ENCODE assay signal across 22 mouse cellular contexts in genomic region chr9:61393161-61393560, GRCm38 (mm10).
"Had no signal": no experiment of that assay in that cellular context is flagged by ENCODE, and none has a peak within 500 bp of the region (broad histone marks: within the 10 kb centered on the region; RNA-seq: fewer than 3 reads in every experiment).

No protein-coding gene starts in this region.

- H3K4me3 ChIP-seq: heart, embryonic 10.5 days; heart, embryonic 12.5 days; hindbrain, embryonic 13.5 days; hindbrain, embryonic 15.5 days; kidney, embryonic 15.5 days; layer of hippocampus, adult 2 months; limb, embryonic 13.5 days; limb, embryonic 15.5 days; liver, embryonic 12.5 days had no signal

- ATAC-seq: hindbrain, postnatal 0 days; liver, embryonic 12.5 days had no signal

- H3K4me2 ChIP-seq: heart, embryonic 12.5 days; hindbrain, embryonic 13.5 days; hindbrain, embryonic 15.5 days; kidney, embryonic 15.5 days; limb, embryonic 13.5 days; limb, embryonic 15.5 days; liver, embryonic 12.5 days had no signal

- H3K9ac ChIP-seq: heart, embryonic 12.5 days; hindbrain, embryonic 13.5 days; hindbrain, embryonic 15.5 days; kidney, embryonic 15.5 days; limb, embryonic 13.5 days; limb, embryonic 15.5 days; liver, embryonic 12.5 days; liver, embryonic 14.5 days had no signal

- DNase-seq: gastrocnemius, postnatal 14 days; gastrocnemius, postnatal 36 days; heart, adult 18-20 months; heart, postnatal 14 days; heart, postnatal 36 days; kidney, adult 18-20 months; kidney, postnatal 10 days; kidney, postnatal 25 days; kidney, postnatal 4 days; layer of hippocampus, postnatal 36 days; left cerebral cortex, postnatal 4 days had no signal

- H3K9me3 ChIP-seq: heart, embryonic 10.5 days; heart, embryonic 12.5 days; hindbrain, embryonic 13.5 days; hindbrain, embryonic 15.5 days; kidney, embryonic 15.5 days; limb, embryonic 13.5 days; limb, embryonic 15.5 days; liver, embryonic 12.5 days had no signal

- H3K27me3 ChIP-seq: limb, embryonic 13.5 days; limb, embryonic 15.5 days; liver, embryonic 12.5 days had no signal

- H3K27ac ChIP-seq: heart, embryonic 10.5 days; hindbrain, embryonic 13.5 days; hindbrain, embryonic 15.5 days; hindbrain, postnatal 0 days; kidney, embryonic 15.5 days; layer of hippocampus, adult 2 months; limb, embryonic 13.5 days; limb, embryonic 15.5 days; liver, embryonic 12.5 days; liver, embryonic 14.5 days had no signal
